Mouse (Mus musculus): ENCODE measurements around the gene Ccnd3.

The Ccnd3 gene

DNA sequence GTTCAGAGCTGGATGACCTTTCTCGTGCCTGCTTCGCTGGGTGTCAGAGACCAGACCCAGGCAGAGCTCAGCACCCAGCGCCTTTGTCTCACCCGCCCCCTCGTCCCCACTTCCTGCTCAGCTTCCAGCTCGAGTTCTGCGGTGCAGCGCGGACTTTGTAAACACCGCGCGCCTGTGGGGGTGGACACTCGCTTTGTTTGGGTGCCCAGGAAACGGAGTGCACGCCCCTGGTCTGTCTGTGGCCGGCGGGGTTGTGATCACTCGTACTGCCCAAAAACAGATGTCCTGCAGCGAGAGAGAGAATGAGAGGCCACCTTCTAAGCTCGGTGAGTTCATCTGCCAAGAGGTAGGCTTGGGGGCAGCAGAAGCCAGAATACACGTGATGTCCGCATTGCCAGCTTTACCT is at the start of gene Ccnd3:
TSS of gene Ccnd3 (plus strand) at position 111 of the 406 bp plus-strand sequence.
- in situ Hi-C loops (cut with MboI; ENCODE audit: low pct_unique_long_range_greater_than_20kb in 1 of 2, low sequenced_read_pairs in 2 of 2, unreplicated experiment in 1 of 2), result no loop called here

DNA sequence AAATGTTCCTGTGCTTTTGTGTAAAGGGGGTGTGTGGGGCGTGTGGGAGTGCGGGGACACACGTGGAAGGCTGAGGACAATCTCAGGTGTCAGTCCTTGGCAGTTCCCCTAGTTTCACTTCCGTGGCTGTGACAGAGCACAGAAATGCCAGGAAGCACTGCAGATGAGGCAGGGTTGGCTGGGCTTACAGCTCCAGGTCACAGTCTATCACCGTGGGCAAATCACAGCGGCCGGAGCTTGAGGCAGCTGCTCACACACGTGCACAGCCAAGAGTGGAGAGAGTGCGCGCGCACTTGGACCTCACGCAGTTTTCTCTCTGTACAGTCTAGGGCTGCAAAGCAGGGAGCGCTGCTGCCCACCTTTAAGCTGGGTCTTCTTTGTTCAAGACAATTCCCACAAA is 46.5 kb upstream of the Ccnd3 start:
- in situ Hi-C loops (cut with MboI; ENCODE audit: low pct_unique_long_range_greater_than_20kb in 1 of 2, low sequenced_read_pairs in 2 of 2, unreplicated experiment in 1 of 2), result no loop called here

DNA sequence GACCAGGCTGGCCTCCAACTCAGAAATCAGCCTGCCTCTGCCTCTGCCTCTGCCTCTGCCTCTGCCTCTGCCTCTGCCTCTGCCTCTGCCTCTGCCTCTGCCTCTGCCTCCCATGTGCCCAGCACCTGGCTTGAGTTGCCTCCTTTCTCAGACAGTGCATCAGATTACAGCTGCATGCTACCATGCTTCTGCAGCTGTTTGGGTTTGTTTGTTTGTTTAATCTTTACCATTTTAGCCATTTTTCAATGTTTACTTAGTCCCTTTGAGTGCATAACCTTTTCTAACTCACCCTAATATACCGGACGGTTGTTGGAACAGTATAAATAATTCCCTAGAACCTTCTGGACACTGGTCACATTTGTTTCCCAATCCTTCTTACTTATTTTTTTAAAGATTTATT is 45.9 kb upstream of the Ccnd3 start:
- in situ Hi-C loops (cut with MboI; ENCODE audit: low pct_unique_long_range_greater_than_20kb in 1 of 2, low sequenced_read_pairs in 2 of 2, unreplicated experiment in 1 of 2), result no loop called here

DNA sequence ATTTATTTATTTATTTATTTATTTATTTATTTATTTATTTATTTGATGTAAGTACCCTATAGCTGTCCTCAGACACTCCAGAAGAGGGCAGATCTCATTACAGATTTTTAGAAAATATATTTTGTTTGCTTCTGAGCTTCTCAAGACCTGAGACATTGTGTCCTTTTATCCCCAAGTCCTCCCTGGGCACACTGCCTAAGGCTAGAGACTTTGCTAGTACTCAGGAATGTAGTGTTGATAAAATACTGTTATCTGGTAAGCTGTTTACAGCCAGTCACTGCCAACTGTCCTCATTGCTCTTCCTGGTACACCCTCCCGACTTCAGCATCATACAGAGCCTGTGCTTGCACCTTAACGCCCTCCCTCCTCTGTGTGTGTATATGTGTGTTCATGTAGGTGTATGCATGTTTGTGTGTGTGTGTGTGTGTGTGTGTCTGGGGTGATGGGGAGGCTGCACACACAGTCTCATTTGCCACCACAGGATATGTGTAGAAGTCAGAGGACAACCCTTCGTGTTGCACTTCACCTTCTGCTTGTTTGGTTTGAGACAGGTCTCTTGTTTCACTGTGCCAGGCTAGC is 45.4 kb upstream of the Ccnd3 start:
- in situ Hi-C loops (cut with MboI; ENCODE audit: low pct_unique_long_range_greater_than_20kb in 1 of 2, low sequenced_read_pairs in 2 of 2, unreplicated experiment in 1 of 2), result no loop called here

DNA sequence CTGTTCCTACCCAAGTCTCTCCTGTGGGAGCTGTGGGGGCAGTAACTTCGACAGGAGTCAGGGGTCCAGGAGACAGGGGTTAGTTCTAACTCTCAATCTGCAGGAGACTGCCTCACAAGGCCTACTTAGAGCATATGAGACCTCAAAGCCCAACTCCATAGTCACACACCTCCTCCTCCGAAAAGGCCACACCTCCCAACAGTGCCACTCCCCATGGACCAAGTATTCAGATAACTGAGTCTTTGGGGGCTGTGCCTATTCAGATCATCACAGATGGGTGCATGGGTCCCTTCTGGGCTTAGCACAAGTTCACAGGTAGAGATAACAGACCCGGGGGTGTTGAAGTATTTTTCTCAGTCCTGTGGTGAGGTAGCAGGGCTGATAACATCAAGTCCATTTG is 43.2 kb upstream of the Ccnd3 start:
- in situ Hi-C loops (cut with MboI; ENCODE audit: low pct_unique_long_range_greater_than_20kb in 1 of 2, low sequenced_read_pairs in 2 of 2, unreplicated experiment in 1 of 2), result no loop called here

DNA sequence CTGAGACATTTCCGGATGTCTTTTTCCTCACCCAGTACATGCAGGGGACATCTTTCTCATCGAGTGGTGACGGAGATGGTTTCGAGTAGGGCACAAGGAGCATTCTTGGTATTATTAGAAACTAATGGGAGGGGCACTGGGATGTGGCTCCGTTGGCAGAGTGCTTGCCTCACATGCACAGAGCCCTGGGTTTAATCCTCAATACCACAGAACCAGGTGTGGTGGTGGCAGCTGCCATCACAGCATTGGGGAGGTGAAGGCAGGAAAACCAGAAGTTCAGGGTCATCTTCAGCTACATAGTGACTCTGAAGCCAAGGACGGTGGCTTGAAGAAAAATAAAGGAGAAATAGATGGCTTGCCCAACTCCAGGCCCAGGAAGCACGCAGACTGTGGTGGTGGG is 42.6 kb upstream of the Ccnd3 start:
- in situ Hi-C loops (cut with MboI; ENCODE audit: low pct_unique_long_range_greater_than_20kb in 1 of 2, low sequenced_read_pairs in 2 of 2, unreplicated experiment in 1 of 2), result no loop called here

DNA sequence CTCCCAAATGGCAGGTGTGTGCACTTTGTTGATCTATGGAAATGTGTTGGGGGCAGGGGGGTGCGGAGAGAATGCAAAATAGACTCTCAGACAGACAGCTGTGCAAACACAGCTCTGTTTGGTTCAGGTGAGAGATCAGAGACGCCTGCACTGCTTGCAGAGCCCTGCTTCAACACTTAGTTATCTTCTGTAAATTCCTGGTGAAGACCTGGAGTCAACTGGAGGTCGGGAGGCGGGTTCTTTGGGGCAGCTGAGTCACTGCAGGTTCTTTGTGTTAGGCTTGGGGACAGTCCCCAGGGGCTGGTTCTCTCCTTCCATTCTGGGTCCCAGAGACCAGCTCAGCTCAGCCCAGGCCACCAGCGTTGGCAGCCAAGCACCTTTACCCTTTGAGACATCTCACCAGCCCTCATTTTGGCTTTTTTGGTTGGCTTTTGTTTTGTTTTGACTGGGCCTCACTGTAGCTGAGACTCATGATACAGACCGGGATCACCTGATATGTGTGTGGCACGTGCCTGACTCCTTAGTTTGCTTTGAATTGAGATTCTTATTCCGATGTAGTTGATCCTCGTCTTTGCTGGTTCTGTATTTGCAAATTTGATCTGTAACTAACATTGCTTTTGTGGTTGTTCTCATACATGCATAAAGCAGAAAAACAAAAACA is 42.0 kb upstream of the Ccnd3 start:
- in situ Hi-C loops (cut with MboI; ENCODE audit: low pct_unique_long_range_greater_than_20kb in 1 of 2, low sequenced_read_pairs in 2 of 2, unreplicated experiment in 1 of 2), result no loop called here

DNA sequence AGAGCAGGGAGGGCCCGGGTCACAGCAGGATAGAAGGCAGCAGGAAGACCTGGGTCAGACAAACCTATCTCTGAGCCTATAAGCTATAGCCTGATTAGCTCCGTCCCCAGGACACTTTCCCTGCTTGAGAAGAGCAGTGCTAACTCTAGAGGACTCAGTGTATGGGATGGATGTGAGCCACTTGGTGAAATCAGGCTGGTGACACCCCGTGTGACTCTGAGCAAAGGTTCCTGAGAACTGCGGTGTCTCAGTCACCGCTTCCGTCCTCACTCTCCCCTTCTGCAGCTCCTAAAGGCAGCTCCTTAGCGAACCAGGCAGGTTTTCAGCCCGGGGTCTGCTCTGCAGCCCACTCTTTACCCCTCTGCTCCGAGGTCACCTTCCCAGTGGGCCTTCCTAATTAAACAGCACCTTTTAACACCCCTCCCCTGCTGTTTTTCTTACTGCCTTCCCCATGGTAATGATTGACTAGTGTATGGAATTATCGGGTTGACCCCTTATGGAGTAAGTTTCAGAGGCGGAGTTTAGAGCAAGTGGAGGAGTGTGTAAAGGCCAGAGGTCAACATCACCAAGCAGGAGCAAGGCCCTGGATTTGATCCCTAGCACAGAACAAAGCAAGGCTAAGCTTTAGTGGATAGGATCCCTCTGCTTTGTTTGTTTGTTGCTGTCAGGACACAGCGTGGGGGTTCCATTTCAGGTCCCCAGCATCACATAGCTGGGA is 40.4 kb upstream of the Ccnd3 start:
- in situ Hi-C loops (cut with MboI; ENCODE audit: low pct_unique_long_range_greater_than_20kb in 1 of 2, low sequenced_read_pairs in 2 of 2, unreplicated experiment in 1 of 2), result no loop called here

DNA sequence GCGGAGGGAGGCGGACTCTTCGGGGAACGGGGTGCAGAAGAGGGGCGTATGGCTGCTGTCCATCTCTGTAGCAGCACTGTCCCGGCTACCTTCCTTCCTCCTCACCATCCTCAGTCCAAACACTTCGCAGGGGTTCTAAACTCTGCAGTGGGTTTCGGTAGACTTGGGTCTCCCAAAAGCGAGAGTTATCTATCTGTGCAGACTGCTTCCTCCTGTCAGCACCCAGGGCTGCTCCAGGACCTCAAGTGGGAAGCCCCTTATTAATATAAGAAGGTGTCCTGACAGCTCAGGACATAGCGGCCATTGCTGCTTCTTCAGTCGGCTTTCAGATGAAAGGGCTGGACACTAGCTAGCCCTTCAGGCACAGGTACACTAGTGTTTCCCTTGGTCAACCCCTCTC is 39.8 kb upstream of the Ccnd3 start:
- in situ Hi-C loops (cut with MboI; ENCODE audit: low pct_unique_long_range_greater_than_20kb in 1 of 2, low sequenced_read_pairs in 2 of 2, unreplicated experiment in 1 of 2), result no loop called here

DNA sequence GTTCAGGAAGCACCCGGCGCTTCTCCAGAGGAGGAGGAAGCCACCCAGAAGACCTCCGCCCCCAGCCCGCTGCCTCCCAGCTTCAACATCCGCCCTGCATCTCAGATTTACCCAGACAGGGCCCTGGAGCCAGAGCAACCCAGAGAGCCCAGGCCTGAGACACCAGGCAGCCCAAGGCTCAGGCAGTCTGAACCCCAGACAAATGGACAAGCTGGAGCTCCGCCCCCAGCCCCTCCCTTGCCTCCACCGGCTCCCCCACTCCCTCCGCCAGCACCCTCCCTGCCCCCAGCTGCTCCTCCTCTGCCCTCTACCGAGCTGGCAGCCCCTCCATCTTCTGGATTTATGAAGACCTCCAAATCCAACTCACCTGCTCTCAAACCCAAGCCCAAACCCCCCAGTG is 38.6 kb upstream of the Ccnd3 start:
- in situ Hi-C loops (cut with MboI; ENCODE audit: low pct_unique_long_range_greater_than_20kb in 1 of 2, low sequenced_read_pairs in 2 of 2, unreplicated experiment in 1 of 2), result no loop called here

DNA sequence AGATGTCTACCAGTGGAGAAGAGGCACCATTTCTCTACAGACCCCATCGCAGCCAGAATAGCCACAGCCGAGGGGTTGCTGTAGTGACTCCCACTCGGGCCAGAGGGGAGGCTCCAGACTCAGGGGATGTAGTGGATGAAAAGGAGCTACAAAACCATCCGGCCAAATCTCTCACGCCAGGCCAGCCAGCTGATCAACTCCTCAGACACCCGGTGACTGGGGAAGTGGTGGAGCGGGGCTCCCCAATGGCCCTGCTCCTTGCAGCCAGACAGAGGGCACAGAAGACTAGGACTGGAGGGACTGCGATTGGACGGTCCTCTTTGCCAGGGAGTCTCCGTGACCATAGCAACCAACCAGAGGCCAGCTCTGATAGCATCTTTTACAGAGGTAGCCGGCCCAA is 37.2 kb upstream of the Ccnd3 start:
- in situ Hi-C loops (cut with MboI; ENCODE audit: low pct_unique_long_range_greater_than_20kb in 1 of 2, low sequenced_read_pairs in 2 of 2, unreplicated experiment in 1 of 2), result no loop called here

DNA sequence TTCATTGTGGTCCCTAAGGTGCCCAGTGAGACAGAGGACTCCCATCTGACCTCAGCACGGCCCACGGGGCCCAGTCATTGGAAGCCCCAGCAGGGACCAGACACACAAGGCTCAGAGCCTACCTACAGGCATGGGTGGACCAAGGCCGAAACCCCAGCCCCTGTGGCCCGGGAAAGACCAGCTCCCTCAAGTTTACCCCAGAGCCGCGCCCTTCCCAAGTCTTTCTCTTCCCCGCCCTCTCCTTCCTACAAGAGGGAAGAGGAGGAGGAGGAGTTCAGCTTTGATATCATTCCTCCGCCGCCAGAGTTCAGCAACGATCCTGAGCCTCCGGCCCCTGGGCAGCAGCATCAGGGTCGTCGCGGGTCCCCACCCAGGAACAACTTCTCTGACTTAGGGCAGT is 36.8 kb upstream of the Ccnd3 start:
- in situ Hi-C loops (cut with MboI; ENCODE audit: low pct_unique_long_range_greater_than_20kb in 1 of 2, low sequenced_read_pairs in 2 of 2, unreplicated experiment in 1 of 2), result no loop called here

DNA sequence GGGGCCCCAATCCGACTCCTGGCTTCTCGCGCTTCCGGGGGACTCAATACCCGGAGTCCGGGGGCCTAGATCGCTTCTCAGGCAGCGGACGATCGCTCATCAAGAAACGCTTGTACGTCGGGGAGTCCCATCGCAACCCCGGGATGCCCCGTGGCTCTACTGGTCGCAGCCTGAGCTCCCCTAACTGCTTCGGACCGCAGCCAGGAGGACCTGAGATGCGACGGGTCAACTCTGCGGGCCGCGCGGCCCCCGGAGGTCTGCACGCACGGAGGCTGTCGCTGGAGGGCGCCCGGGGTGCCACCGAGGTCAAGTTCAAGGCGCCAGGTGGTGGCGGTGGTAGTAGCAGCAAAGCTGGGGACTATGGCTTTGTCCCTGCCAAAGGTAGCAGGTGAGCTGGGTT is 36.4 kb upstream of the Ccnd3 start:
- in situ Hi-C loops (cut with MboI; ENCODE audit: low pct_unique_long_range_greater_than_20kb in 1 of 2, low sequenced_read_pairs in 2 of 2, unreplicated experiment in 1 of 2), result no loop called here

DNA sequence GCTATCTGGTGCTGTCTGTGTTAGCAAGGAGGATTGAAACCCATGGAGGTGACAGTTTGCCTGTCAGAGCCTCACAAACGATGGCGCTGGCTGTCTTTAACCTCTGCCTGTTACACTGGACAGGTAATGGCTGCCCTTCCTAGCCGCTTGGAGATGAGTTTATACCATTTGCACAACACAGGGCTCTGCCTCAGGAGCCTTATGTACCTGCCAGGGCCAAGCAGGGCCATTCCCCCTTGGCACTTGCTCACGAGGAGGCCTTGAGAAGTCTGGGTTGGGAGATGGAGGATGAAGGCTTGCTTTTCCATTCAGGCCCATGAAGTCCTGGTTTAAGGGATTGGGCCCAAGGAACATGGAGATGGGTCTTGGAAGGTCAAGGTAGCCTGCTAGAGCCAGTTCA is 35.2 kb upstream of the Ccnd3 start:
- in situ Hi-C loops (cut with MboI; ENCODE audit: low pct_unique_long_range_greater_than_20kb in 1 of 2, low sequenced_read_pairs in 2 of 2, unreplicated experiment in 1 of 2), result no loop called here

DNA sequence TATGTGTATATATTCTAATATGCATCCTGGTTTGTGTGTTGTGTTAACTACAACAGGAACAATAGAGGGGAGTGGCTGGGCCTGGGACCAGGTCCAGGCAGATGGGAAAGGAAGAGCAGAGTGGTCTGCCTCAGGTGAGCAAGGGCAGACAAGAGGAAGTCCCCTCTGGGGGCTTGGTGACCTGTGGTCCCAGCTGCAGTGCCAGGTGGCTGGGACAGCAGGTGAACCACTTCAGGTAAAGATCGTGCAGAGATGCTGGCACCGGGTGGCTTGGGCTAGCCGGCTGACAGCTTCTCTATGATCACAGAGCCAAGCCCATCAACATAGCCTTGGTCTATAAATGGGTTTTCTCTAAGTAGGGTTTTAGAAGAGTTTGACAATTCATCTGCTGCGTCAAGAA is 34.7 kb upstream of the Ccnd3 start:
- in situ Hi-C loops (cut with MboI; ENCODE audit: low pct_unique_long_range_greater_than_20kb in 1 of 2, low sequenced_read_pairs in 2 of 2, unreplicated experiment in 1 of 2), result no loop called here

DNA sequence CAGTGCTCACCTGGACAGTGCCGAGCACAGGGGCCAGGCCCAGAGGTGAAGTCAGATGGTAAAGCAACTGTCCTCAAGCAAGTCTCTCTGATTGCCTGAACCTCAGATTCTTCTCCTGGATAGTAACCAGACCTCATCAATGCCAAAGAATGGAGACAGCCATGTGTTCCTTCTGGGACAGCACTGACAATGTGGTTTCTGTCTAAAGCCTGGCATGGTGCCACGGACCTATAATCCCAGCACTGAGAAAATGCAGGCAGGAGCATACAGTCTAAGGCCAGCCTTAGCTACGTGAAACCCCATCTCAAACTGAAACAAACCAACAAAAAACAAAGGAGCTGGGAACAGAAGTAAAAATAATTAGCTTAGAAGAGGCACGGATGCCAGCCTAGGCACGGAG is 34.2 kb upstream of the Ccnd3 start:
- in situ Hi-C loops (cut with MboI; ENCODE audit: low pct_unique_long_range_greater_than_20kb in 1 of 2, low sequenced_read_pairs in 2 of 2, unreplicated experiment in 1 of 2), result no loop called here

DNA sequence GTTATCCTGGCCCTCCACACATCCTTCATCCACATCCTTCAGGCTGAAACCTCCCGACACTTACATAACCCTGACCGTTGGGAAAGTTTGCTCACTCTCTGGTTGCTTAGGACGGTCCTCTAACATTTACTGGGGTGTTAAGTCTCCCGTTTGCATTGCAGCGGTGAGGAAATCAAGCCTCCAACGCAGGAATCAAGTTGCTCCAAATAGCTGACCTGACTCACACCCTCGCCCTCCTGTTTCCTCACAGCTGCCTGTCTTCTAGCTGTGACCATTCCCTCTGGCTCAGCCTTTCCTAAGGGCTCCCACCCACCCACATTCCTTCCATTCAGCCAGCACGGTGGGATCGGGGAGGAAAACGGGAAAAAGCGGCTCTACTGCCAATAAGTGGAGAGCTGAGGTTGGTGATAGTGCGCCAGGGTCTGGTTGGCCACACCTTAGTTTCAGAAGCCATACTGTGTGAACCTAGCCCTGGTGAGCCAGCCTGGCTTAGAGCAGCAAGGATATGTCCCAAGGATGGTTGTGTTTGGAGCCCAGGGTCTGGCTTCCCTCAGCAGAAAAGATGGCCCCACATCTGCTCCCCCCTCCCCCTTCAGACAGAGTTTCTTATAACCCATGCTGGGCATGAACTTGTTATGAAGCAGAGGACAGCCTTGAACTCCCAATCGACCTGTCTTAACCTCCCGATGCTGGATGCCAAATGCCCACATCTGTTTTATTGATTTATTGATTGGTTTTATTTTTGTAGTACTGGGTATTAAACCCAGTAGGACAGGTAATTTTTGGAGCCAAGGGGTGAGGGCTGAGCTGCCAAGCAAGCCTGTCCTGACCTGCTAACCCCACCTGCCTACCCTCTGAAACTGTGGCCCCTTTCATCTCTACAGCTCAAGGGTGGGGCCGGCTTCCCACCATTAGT is 32.2 kb upstream of the Ccnd3 start:
- in situ Hi-C loops (cut with MboI; ENCODE audit: low pct_unique_long_range_greater_than_20kb in 1 of 2, low sequenced_read_pairs in 2 of 2, unreplicated experiment in 1 of 2), result no loop called here

DNA sequence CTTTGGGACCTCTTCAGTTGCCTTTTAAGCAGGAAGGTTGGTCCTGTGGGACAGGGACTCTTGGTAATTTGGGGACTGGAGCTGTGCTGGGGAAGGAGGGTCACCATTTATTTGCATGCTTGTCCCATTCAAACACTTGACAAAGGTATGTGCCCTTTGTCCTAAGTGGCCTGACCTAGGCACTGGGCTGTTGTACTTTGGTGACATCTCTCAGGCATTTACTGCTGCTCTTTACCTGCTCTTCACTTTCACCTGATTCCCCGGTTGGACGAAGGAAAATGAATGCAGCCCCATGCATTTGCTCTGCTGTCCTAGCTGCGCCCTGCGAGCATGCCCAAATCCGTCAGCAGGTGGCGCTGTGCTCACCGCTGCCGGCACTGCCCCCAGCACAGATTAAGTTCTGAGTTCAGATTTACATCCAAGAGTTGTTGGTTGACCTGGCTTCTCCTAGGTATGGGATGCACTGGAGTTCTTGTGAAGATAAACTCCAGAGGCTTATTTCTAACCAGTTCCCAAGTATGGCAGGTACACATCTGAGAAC is 31.3 kb upstream of the Ccnd3 start:
- in situ Hi-C loops (cut with MboI; ENCODE audit: low pct_unique_long_range_greater_than_20kb in 1 of 2, low sequenced_read_pairs in 2 of 2, unreplicated experiment in 1 of 2), result no loop called here

DNA sequence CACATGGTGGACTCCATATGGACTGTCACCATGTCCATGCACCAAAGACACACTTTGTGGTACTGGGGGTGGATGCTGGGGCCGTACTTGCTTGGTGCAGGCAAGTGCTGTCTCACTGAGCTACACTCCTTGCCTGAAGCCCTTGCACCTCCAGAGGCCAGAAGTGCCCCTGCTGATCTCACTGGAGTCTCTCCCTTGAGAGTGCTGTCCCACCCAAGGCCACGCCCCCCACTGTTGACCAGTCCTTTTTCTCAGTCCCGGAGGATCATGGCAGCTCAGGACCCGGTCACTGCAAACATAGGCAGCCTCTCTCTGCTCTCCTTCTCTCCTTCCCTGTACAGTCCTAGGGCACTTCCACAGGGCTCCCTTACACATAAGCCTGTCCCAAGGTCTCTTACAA is 30.6 kb upstream of the Ccnd3 start:
- in situ Hi-C loops (cut with MboI; ENCODE audit: low pct_unique_long_range_greater_than_20kb in 1 of 2, low sequenced_read_pairs in 2 of 2, unreplicated experiment in 1 of 2), result no loop called here
